Mouse (Mus musculus) kidney, adult 2 months (tissue): ENCODE measurements around the gene Gsc2.

Source experiments
- CTCF ChIP-seq: fragments of 200-500 bp; conservative IDR thresholded peaks from 2 replicates; pipeline ENCODE4 v1.5.1; 2011; ENCODE audit warnings: low read depth, mild to moderate bottlenecking, control low read depth, low read length, moderate library complexity, mixed read lengths; ENCODE audit not compliant: insufficient read depth, insufficient read length
- POLR2A ChIP-seq: fragments of 200-500 bp; IDR thresholded peaks from one replicate; pipeline ENCODE4 v1.6.1; 2011; ENCODE audit warnings: low read depth, low read length, control low read depth

- TF ChIP-seq CTCF (no peak), POLR2A (no peak)
Observed at GRCm38 (mm10) chr16:17876096-17876495, 38.8 kb downstream of the Gsc2 start.
